Mouse (Mus musculus): ENCODE measurements at regions not wholly inside any gene's neighbourhood (a gene's known extent, or its start where the extent isn't known, plus 50 kb on each side); places are given as distances from the start of the nearest gene placed in this dataset.

- ATAC-seq = no peak
Measured at GRCm38 (mm10) chr15:31087607-31088006, 136.5 kb upstream of the Dap start.

GRCm38 (mm10) chr15:31091916-31092570, 132.1 kb upstream of the Dap start:
- no peak for ATAC-seq

- no peak for ATAC-seq
Measured at GRCm38 (mm10) chr15:31096206-31096605, 127.9 kb upstream of the Dap start.

- ATAC-seq = no peak
Measured at GRCm38 (mm10) chr15:31097301-31097700, 126.8 kb upstream of the Dap start.

- no peak for ATAC-seq
Measured at GRCm38 (mm10) chr15:31104743-31105142, 119.4 kb upstream of the Dap start.

DNA sequence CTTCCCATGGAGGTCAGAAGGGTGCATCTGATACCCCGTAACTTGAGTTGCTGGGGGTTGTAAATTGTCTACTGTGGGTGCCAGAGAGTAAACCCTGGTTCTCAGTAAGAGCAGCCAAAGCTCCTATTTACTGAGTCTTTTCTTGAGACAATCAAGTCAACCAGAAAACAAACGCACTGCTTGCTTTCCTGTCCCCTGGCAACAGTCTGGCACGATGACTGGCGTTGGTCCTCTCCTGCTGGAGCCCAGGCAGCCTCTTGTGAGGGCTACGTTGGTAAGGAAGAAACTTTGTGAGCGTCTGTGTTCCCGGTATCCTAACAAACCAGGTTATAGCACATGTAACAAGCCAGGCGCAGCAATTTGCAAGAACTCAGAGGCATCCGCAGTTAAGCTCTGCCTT, 117.2 kb upstream of the Dap start:
- ATAC-seq = no peak

DNA sequence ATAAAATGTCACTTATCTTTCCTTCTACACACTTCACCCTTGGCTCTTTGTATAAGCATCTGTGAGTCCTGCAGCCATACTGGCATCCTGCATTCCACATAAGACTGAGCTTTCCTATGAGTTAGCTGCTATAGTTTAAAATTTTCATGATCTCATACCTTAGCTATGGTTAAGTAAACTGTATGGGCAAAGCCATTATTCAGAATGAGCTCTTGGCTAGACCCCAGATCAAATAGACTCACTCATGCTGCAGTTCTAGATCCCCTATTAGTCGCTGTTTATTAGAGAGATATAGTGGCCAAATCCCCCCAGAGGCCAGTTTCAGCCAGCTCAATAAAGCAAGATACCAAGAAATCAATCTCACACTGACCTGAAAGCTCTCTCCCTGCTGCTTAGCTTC, 110.9 kb upstream of the Dap start:
- ATAC-seq = no peak

- peak; percentile 69 for ATAC-seq
Measured at GRCm38 (mm10) chr15:31117338-31117737, 106.8 kb upstream of the Dap start.

- ATAC-seq = no peak
Measured at GRCm38 (mm10) chr15:31120147-31120546, 104.0 kb upstream of the Dap start.

DNA sequence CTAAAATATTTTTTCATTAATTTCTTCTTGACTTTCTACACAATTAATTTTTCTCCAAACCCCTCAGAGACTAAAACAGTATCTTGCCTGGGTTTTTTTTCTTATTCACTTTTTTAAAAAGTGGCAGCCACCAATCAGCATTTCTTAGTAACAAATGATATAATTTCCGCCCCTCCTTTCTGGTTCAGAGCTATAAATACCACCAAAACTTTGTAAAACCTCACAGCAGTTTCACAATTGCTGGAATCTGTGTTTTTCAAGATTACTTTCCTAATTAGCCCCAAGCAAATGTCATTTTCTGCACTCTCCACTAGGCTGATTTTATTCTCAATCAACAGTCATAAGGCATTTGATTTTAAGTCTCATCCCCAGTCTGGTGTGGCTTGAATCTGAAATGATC, 98.3 kb upstream of the Dap start:
- ATAC-seq = no peak

DNA sequence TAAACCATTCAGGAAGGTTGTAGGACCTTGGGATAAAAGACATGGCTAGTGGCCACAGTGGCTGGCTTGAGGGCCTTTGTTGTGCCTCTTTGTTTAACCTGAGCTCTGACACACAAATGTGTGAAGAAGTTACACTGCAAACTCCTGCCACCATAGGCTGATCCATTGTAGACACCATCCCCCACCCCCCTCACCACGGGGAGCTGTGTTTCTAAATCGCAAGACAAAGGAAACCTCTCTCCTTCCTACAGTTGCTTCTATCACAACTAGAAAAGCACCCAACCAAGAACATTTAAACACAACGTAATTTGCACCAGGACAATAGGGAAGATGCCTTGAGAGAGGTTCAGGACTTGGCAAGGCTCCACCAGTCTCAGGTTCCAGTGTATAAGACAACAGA, 97.1 kb upstream of the Dap start:
- ATAC-seq = no peak

GRCm38 (mm10) chr15:31134891-31135290, 89.2 kb upstream of the Dap start:
- ATAC-seq = no peak

DNA sequence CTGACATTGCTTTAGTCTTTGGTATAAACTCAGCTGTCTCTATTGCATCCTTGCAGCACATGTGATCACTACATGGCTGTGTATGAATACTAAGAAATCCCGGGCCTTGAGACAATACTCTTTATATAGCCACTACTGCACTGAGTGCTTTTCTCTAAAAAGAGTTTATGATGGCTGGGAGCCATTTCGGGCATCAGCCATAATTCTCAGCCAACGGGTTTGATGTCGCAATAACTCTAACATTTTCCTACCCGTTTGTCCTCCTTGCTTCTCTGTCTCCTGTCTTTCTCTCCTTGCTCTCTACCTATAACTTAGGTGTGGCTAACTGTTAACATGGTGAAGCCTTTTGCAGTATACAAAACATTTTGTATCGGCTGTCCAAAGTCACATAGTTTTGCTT, 85.5 kb upstream of the Dap start:
- ATAC-seq = no peak

DNA sequence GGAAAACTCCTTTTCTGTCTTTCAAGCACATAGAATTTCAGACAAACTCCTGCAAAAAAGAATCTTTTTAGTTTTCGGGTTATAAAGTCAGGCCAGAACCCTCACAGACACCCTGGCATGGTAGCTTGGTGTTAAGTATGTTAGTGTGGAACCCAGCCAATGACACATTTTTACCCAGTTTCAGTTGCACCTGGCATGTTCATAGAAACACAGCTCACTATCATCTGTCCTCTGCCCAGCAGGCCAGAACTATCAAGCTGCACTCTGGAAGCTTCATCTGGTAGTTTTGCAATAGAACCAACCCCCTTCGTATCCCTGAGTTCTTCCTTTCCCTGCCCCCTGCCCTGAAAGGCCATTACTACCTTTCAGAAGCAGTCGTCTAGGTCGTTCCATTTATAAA, 82.4 kb upstream of the Dap start:
- no peak for ATAC-seq

GRCm38 (mm10) chr15:31148251-31149145, 75.6 kb upstream of the Dap start:
- no peak for ATAC-seq

DNA sequence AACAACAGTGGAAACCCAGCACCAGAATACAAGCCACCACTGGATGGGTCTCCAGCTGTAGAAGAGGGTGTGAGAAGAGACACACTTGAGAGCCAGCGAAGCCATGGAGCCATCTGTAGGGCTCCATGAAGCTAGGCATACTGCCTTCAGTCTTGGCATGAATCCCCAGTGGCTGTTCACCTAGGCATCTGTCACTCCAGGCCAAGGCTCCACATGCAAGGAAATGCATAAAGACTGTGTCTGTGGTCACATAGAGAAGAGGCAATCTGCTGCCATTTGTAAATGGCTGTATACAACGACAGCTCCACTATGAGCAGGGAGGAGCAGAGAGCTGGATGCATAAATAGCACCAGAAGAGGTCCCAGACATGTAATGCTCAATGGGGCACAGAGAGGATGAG, 74.3 kb upstream of the Dap start:
- ATAC-seq = no peak

GRCm38 (mm10) chr15:31150546-31151471, 73.3 kb upstream of the Dap start:
- no peak for ATAC-seq

- ATAC-seq = no peak
Measured at GRCm38 (mm10) chr15:31155141-31155540, 69.0 kb upstream of the Dap start.

DNA sequence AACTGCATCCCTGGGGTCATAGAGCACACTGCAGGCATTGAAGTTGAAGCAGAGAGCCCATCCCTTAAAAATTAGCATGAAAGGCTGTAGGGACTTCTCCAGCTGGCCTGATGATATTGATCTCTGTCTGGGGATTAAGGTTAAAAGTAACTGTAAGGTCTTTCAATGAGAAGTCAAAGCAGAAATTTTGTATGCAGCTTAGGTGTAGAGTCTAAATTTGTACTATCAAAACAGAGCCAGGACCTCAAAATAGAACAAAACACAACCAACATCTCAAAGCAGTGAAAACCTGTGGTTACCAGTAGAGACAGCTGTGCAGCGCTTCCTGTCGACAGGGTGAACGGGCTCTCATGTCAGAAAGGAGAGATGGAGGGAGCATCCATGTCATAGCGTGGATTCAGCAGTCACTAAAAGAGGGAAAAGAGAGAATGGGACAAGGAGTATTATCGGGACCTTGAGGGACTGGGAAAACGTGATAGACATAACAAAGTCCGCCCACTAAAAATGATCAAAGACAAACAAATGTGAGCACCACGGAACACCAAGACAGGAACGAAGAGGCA, 57.5 kb upstream of the Dap start:
- peak; percentile 54 for ATAC-seq

GRCm38 (mm10) chr15:31167506-31167905, 56.6 kb upstream of the Dap start:
- ATAC-seq = no peak

DNA sequence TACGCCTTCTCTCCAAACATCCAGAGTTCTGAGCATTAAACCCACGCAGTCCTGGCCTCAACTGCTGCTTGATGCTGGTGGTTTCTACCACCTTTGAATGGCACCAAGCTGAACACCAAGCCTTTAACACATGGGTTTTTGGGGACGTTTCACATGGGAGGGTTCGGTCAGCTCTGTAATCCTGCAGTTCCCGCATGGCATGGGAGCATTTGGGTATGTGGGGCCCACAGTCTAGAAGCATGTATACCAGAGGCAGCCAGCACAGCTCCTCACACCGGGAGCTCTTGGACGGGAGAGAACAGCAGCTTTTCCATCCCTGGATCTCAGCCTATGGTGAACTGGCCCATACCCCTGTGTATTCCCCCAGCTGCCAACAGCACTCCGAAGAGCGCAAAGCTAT, 55.9 kb upstream of the Dap start:
- ATAC-seq = no peak

DNA sequence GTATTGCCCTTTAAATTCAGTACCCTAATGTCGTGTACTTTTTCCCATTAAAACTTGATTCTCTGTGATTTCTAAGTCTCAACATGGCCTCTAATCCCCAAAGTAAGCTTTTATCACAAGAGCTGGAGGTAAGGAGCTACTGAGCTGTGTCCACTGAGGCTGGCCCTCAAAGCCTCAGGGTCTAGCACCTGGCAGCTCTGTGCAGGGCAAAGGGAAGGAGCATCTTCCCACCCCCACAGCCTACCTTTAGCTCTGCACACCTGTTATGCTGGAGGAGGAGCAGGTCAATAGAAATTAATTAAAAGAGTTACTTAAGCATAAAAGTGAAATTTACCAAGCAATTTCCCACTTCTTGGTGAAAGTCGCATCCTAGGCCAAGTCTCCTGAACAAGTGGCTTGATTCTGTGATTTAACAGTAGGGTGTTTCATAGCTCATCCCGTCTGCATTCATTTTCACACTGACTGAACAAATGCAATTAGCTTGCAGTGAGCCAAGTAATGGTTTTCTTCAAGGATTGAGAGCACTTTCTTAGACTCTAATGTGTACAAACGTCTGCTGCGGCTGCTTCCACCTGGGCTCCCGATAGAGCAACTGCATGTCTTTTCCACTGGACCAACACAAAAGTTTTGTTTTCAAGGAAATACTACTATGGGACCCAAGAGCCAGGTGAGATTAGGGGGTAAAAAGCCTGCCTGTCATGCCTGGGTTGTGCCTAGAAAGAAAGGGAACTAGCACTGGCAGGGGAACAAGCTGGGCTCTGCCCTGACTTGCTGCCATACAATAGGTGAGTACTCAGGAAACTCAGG, 50.6 kb upstream of the Dap start:
- no peak for ATAC-seq

Measured in activated CD4-positive, CD25-positive, alpha-beta regulatory T cell, adult 4 months (primary cell).